Mouse (Mus musculus): ENCODE results near the gene Cdcp2. TPM values are rescaled to one million over a fixed set of nuclear protein-coding genes. Genes with fewer than 3 reads are reported as not detected.

The Cdcp2 gene
- 9.9 and 13.4 TPM in 2 replicates for total RNA-seq (2012; rRNA removed)
- 6.6 and 6.9 TPM in 2 replicates for total RNA-seq (2014; rRNA removed)
- polyA plus RNA-seq (2012; ENCODE audit: insufficient read length, low read depth) = 14.7 and 16.9 TPM in 2 replicates

- no peak for DNase-seq (ENCODE audit: extremely low read depth)
- Histone ChIP-seq H3K27me3 (replicated peaks) (no peaks in the 10 kb centered on the region), H3K27ac (ENCODE audit: insufficient read depth, low read depth) (no peak within 1 kb of the TSS; the same call in 1 of the 2 replicates), H3K4me2 (ENCODE audit: insufficient read depth, low read depth, poor library complexity, severe bottlenecking) (peak within 1 kb of the TSS; percentile 7), H3K9ac (ENCODE audit: insufficient read depth, low read depth) (0 out of 2 replicates have a peak within 1 kb of the TSS, but pooled peaks have one; percentile 13), H3K4me1 (ENCODE audit: control insufficient read depth in 1 of 2, insufficient read depth in 2 of 2) (peaks cover 24 to 58% of the 10 kb centered on the region in 2 experiments), H3K79me2 (replicated peaks; ENCODE audit: control insufficient read depth, extremely low read depth, insufficient read depth, poor library complexity, severe bottlenecking) (no peaks in the 10 kb centered on the region), H3K36me3 (replicated peaks in 1 of 2; ENCODE audit: control insufficient read depth in 1 of 2, insufficient read depth in 1 of 2, low read length in 1 of 2) (peaks cover 0 to 32% of the 10 kb centered on the region in 2 experiments), H3K4me3 (replicated peaks in 1 of 3; ENCODE audit: low read depth in 2 of 3, low read length in 2 of 3, poor library complexity in 1 of 3) (peak within 1 kb of the TSS; percentile 3 to 48 (median 20)), H3K9me3 (replicated peaks; ENCODE audit: low read length) (no peaks in the 10 kb centered on the region)
- dilution Hi-C loops (cut with MboI; ENCODE audit: extremely low pct_ligation_motif_present, extremely low pct_unique_long_range_greater_than_20kb, low sequenced_read_pairs) = no loop called here
- in situ Hi-C loops (cut with MboI; ENCODE audit: low pct_ligation_motif_present, low pct_unique_long_range_greater_than_20kb, low sequenced_read_pairs) = no loop called here
- TF ChIP-seq ETS1 (conservative IDR thresholded peaks at IDR 0.05; ENCODE audit: low read depth, low read length) = no peak
- TF ChIP-seq ELF1 (IDR thresholded peaks at IDR 0.05; ENCODE audit: low read depth, low read length) = no peak
- no peak for TF ChIP-seq PAX5 (IDR thresholded peaks at IDR 0.05; ENCODE audit: low read length)
- TF ChIP-seq MAFK (IDR thresholded peaks at IDR 0.05; ENCODE audit: insufficient replicate concordance, low read length) = no peak
- no peak for TF ChIP-seq JUND (conservative IDR thresholded peaks at IDR 0.05; ENCODE audit: low read depth, low read length)
- TF ChIP-seq TBP (conservative IDR thresholded peaks at IDR 0.05; ENCODE audit: low read depth, low read length) = no peak
- TF ChIP-seq TCF12 (IDR thresholded peaks at IDR 0.05; ENCODE audit: low read depth, low read length) = no peak
- TF ChIP-seq IRF4 (IDR thresholded peaks at IDR 0.05; ENCODE audit: low read depth, low read length) = no peak
These were observed at the start of gene Cdcp2 for GRCm38 (mm10) chr4:107096841-107097373. Gene Cdcp2 (plus strand): TSS chr4:107096891.

- H3K4me2 ChIP-seq (ENCODE audit: insufficient read depth, low read depth, poor library complexity, severe bottlenecking) = no peak overlapping the region
- in situ Hi-C loops (cut with MboI; ENCODE audit: low pct_ligation_motif_present, low pct_unique_long_range_greater_than_20kb, low sequenced_read_pairs) (no loop called here), dilution Hi-C loops (cut with MboI; ENCODE audit: extremely low pct_ligation_motif_present, extremely low pct_unique_long_range_greater_than_20kb, low sequenced_read_pairs) (no loop called here)
- peaks cover 9 to 47% of the 10 kb centered on the region in 2 experiments for H3K4me1 ChIP-seq (ENCODE audit: control insufficient read depth in 1 of 2, insufficient read depth in 2 of 2)
- no peaks in the 10 kb centered on the region for H3K79me2 ChIP-seq (replicated peaks; ENCODE audit: control insufficient read depth, extremely low read depth, insufficient read depth, poor library complexity, severe bottlenecking)
- H3K4me3 ChIP-seq (replicated peaks in 1 of 3; ENCODE audit: low read depth in 2 of 3, low read length in 2 of 3, poor library complexity in 1 of 3) = no peak overlapping the region
- no peak overlapping the region for H3K27ac ChIP-seq (ENCODE audit: insufficient read depth, low read depth)
- peaks cover 44 to 71% of the 10 kb centered on the region in 2 experiments for H3K36me3 ChIP-seq (replicated peaks in 1 of 2; ENCODE audit: control insufficient read depth in 1 of 2, insufficient read depth in 1 of 2, low read length in 1 of 2)
- no peak overlapping the region for H3K9ac ChIP-seq (ENCODE audit: insufficient read depth, low read depth)
- TF ChIP-seq ZKSCAN1 (IDR thresholded peaks at IDR 0.05; ENCODE audit: borderline replicate concordance, low read depth, low read length) (no peak), MXI1 (IDR thresholded peaks at IDR 0.05; ENCODE audit: low read depth, low read length) (no peak)
- H3K9me3 ChIP-seq (replicated peaks; ENCODE audit: low read length) = no peaks in the 10 kb centered on the region
- DNase-seq (ENCODE audit: extremely low read depth) = no peak
- no peaks in the 10 kb centered on the region for H3K27me3 ChIP-seq (replicated peaks)
These were observed 48.9 kb upstream of the Cdcp2 start for GRCm38 (mm10) chr4:107047806-107048205.

- DNase-seq (ENCODE audit: extremely low read depth) = no peak
- Histone ChIP-seq H3K9ac (ENCODE audit: insufficient read depth, low read depth) (no peak overlapping the region), H3K79me2 (replicated peaks; ENCODE audit: control insufficient read depth, extremely low read depth, insufficient read depth, poor library complexity, severe bottlenecking) (no peaks in the 10 kb centered on the region), H3K4me1 (ENCODE audit: control insufficient read depth in 1 of 2, insufficient read depth in 2 of 2) (peaks cover 12 to 53% of the 10 kb centered on the region in 2 experiments), H3K36me3 (replicated peaks in 1 of 2; ENCODE audit: control insufficient read depth in 1 of 2, insufficient read depth in 1 of 2, low read length in 1 of 2) (peaks cover 40 to 66% of the 10 kb centered on the region in 2 experiments), H3K4me2 (ENCODE audit: insufficient read depth, low read depth, poor library complexity, severe bottlenecking) (no peak overlapping the region), H3K9me3 (replicated peaks; ENCODE audit: low read length) (no peaks in the 10 kb centered on the region), H3K27me3 (replicated peaks) (no peaks in the 10 kb centered on the region), H3K27ac (ENCODE audit: insufficient read depth, low read depth) (no peak overlapping the region), H3K4me3 (replicated peaks in 1 of 3; ENCODE audit: low read depth in 2 of 3, low read length in 2 of 3, poor library complexity in 1 of 3) (no peak overlapping the region)
- in situ Hi-C loops (cut with MboI; ENCODE audit: low pct_ligation_motif_present, low pct_unique_long_range_greater_than_20kb, low sequenced_read_pairs) (no loop called here), dilution Hi-C loops (cut with MboI; ENCODE audit: extremely low pct_ligation_motif_present, extremely low pct_unique_long_range_greater_than_20kb, low sequenced_read_pairs) (no loop called here)
- TF ChIP-seq MEF2A (IDR thresholded peaks at IDR 0.05; ENCODE audit: borderline replicate concordance, low read depth, low read length) (0 out of 2 replicates have a peak, but pooled peaks have one; percentile 22), KAT2A (IDR thresholded peaks at IDR 0.05; ENCODE audit: insufficient replicate concordance, low read length) (no peak), ZKSCAN1 (IDR thresholded peaks at IDR 0.05; ENCODE audit: borderline replicate concordance, low read depth, low read length) (no peak), RAD21 (IDR thresholded peaks at IDR 0.05; ENCODE audit: low read depth, low read length) (no peak), NELFE (IDR thresholded peaks at IDR 0.05; ENCODE audit: low read depth, low read length) (no peak), ZNF384 (IDR thresholded peaks at IDR 0.05; ENCODE audit: low read depth, low read length) (0 out of 2 replicates have a peak, but pooled peaks have one; percentile 79), UBTF (IDR thresholded peaks at IDR 0.05; ENCODE audit: low read depth, low read length) (no peak), JUN (IDR thresholded peaks at IDR 0.05; ENCODE audit: insufficient read depth, low read depth, low read length) (no peak), GABPA (IDR thresholded peaks at IDR 0.05; ENCODE audit: insufficient replicate concordance, low read depth, low read length) (no peak), USF2 (conservative IDR thresholded peaks at IDR 0.05; ENCODE audit: low read depth, low read length) (no peak), MYC (IDR thresholded peaks at IDR 0.05; ENCODE audit: low read depth, low read length) (no peak), POLR2AphosphoS2 (IDR thresholded peaks at IDR 0.05; ENCODE audit: low read depth, low read length) (no peak), POLR2A (IDR thresholded peaks at IDR 0.05; ENCODE audit: low read depth, low read length) (no peak), HCFC1 (IDR thresholded peaks at IDR 0.05; ENCODE audit: low read depth, low read length) (no peak), ELF1 (IDR thresholded peaks at IDR 0.05; ENCODE audit: low read depth, low read length) (no peak), ETS1 (conservative IDR thresholded peaks at IDR 0.05; ENCODE audit: low read depth, low read length) (no peak)
These were observed 48.0 kb upstream of the Cdcp2 start for GRCm38 (mm10) chr4:107048568-107049162.
